Mouse (Mus musculus): ENCODE measurements around the gene Ppib.

The Ppib gene

DNA sequence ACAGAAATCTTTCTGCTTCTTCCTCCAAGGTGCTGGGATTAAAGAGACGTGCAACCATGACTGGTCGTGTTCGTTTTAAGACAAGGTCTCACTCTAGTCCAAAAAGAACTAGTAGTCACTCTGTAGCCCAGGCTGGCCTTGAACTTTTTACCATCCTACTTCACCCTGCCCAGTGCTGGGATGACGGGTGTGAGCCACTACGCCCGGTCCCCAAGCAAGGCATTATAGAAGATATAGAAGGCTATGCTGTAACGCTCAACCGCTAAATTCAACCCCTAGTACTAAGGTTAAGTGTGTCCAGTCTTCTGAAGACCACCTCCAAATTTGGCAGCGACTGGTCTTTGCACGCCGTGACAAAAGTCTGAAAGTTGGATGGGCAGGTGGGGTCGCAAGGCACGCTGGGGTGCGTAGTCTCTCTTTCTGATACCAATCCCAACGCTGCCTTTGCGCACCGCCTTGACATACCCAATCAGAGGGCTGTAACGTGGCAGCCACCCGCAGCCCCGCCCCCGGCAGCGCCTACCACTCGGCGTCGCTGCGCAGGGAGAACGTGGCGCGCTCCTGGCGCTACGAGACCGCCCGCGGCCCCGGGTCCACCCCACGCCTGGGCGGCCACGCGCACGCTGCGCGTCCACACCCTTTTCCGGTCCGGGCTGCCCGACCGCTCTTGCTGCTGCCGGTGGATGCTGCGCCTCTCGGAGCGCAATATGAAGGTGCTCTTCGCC is at the start of gene Ppib:
Ppib (plus strand) TSS at position 640 of the 725 bp plus-strand sequence.
- DNase-seq (ENCODE audit: low read depth): peak; percentile 97

DNA sequence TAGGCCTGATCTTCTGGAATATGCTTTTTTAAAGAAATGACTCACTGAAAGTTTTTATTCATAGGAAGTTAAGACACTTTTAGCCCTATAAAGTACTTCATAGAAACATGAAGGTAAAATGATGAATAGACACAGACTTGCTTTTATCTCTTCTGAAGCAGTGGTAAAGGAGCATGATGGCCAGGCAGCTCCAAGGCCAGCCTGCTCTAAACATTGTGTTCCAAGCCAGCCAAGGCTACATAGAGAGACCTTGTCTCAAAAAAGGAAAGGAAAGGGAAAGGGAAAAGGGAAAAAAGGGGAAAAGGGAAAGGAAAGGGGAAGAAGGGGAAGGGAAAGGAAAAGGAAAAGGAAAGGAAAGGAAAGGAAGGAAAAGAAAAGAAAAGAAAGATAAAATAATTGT is 39.4 kb upstream of the Ppib start:
- no peak for DNase-seq (ENCODE audit: low read depth)

DNA sequence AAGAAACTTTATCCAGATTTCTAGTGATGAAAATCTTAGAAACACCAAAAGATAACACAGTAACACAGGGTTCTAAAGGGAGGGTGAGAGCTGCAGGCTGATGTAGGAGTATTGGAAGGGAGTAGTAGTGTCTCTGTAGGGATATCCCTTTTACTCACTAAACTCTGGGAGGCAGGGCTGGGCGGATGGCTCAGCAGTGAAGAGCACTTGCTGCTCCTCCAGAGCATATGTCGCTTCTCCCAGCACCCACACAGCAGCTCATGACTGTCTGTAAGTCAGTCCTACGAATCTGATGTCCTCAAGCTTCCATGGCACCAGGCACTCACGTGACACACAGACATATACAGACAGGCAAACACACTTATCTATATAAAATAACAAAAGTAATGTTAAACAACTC is 21.9 kb upstream of the Ppib start:
- DNase-seq (ENCODE audit: low read depth): no peak

DNA sequence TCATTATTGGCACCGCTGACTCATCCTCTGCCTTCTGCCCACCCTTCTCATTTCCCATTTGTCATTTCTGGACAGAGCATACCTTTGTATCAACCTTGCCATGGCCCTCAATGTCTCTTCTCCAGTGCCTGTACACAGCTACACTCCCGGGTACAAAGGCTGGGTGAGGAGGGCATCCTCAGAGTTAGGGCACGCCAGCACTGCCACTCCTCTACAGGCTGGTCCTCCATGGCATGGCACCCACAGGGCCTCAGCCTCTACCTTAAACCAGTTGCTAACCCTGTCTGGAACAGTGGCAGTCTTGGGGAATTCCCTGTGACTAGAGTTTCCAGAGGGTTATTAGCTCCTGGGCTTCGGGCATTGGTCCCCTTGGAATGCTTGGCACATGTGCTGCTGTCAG is 21.4 kb upstream of the Ppib start:
- DNase-seq (ENCODE audit: low read depth): no peak

DNA sequence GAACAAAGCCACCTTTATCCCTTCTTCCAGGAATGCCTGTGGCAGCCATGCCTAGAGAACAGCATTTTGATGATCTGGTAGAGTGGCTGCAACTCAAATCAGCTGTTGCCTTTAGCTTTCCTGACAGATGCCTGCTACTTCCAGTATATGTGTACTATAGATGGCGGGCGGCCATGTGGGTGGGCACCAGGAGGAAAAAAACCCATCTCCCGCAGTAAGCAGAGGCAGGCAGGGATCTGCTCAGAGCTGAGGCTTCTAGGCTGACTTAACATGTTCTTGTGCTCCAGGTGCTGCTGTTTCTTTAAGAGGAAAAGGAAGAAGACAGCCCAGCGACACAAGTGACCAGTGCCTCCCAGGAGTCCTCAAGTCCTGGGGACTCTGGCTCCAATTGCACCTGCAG is 20.7 kb upstream of the Ppib start:
- DNase-seq (ENCODE audit: low read depth): no peak

DNA sequence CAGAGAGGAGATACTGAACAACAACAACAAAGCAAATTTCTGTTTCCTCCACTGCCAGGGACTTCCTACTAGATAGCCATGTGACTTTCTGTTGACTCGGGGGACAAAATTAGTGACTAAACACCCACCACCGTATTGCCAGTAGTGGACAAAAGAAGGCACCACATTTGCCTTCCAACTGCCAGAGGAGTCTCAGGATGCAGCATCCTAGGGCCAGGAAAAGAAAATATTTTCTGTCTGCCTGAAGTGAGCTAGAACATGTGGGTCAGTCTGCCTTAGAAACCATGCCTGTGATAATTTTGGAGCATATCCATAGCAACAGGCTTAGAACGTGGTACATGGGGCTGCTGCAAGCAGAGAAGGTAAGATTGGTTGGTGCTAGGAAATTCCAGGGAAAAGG is 19.2 kb upstream of the Ppib start:
- DNase-seq (ENCODE audit: low read depth): no peak

DNA sequence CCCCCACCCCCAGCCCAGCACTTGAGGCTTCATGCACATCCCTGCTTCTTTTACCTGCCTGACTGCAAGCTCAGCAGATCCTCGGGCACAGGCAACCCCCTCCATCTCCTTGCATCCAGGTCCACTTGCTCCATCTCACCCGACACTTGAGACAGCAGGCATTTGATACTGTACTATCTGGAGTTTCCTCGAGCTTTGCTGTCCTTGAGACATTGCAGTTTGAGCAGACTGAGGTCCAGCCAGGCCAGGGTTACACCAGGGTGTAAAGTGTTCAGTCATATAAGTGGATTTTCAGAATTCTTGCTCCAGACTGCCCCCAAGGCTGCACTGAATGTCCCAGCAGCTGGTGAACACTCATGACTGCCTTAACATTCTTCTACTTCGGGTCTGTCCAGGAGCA is 17.7 kb upstream of the Ppib start:
- no peak for DNase-seq (ENCODE audit: low read depth)

DNA sequence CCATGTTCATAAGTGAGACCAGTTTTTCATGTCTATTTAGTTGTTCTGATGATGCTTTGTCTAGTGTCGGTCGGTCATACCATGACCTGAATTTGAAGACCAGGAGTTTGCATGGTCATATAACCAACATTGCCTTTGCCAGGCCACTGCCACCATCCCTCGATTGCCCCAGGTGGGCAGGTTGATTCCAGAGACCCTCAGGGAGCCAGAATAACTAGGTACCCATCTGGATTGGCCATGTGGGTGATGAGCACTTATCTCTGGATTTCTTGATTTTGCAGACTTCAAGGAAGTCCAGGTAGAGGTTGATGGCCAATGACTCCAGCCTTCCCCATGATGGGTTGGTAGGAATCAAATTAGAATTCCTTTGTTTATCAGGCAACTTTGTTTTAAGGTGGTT is 16.8 kb upstream of the Ppib start:
- no peak for DNase-seq (ENCODE audit: low read depth)

DNA sequence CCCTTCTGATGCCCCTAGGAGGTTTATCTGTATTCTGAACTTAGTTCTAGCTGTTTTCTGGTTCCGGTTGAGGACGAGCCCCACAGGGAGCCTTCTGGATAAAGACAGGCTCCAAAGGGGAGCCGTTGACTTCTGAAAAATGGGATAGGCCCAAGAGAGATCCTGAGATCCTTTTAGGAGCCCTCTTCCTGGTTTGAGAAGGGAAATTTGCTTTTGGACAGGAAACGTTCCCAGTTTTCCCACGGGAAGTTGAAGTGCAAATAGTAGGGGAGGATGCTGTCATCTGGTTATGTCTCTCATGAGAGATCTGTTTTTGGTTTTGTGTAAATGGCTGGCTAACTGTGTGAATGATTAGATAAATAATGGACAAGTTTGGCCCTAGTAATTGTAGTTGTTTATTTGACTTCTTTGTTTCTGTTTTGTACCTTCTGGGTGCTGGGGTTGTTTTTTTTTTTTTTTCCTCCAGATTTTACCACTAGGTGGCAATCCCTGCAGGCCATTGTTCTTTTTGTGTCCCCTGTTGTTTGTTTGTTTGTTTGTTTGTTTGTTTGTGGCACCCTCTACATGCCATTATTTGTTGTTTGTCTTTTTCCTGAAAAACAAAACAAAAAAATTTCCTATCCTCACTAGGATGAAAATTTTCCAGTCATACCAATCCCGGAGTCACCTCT is 10.0 kb upstream of the Ppib start:
- DNase-seq (ENCODE audit: low read depth): peak; percentile 41

DNA sequence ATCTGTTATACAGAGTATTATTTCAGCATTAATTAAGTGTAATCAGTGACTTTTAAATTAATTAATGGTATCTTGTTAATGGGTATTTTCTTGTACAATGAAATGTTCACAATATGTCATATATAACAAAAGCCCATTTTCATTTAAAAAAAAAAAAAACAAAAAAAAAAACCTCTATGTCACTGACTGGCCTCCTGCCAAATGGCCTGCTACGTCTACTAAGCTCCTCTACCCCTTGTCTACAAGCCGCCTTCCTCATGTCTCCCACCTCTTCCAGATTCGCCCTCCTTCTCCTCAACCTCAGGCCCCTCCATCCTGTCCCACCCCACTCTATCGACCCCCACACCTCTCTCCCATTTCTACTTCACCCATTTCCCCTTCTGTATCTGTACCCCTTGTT is 8.5 kb upstream of the Ppib start:
- no peak for DNase-seq (ENCODE audit: low read depth)

DNA sequence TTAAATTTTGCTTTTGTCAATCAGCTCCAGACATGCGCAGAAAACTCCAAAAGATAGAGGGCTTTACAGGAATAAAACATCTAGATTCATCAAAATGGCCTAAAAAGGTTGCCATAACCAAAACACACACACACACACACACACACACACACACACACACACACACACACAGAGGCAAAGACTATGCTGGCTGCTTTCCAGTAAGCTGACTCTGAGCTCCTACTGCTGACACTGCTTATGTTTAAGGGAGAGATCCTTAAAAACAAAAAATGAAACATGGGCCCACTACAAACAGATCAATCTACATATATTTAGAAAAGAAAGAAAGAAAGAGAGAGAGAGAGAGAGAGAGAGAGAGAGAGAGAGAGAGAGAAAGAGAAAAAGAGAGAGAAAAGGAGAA is 7.3 kb upstream of the Ppib start:
- DNase-seq (ENCODE audit: low read depth): no peak

DNA sequence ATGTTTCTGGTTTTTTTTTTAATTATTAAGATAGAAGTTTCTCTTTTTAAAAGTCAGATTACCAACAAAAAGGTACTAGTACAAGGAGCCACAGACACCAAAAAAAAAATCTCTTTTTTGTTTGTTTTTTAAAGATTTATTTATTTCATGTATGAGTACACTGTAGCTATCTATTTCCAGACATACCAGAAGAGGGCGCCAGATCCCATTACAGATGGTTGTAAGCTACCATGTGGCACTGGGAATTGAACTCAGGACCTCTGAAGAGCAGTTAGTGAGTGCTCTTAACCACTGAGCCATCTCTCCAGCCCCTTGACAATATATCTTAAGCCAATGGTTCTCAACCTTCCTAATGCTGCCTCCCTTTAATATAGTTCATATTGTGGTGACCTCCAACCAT is 6.4 kb upstream of the Ppib start:
- peak; percentile 32 for DNase-seq (ENCODE audit: low read depth)

DNA sequence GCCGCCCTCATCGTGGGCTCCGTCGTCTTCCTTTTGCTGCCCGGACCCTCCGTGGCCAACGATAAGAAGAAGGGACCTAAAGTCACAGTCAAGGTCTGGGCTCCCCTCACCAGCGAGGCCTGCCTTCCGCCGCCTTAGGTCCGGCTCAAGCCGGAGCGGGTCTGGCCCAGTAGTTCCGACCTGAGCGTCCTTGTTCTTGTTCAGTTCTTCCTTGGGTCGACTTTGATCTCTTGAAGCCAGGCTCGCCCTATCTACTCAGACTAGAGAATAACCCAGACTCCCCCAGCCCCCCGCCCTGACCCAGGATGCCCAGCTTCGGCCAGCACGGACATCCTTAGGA is 256 bp downstream of the Ppib start:
- no peak for DNase-seq (ENCODE audit: low read depth)

DNA sequence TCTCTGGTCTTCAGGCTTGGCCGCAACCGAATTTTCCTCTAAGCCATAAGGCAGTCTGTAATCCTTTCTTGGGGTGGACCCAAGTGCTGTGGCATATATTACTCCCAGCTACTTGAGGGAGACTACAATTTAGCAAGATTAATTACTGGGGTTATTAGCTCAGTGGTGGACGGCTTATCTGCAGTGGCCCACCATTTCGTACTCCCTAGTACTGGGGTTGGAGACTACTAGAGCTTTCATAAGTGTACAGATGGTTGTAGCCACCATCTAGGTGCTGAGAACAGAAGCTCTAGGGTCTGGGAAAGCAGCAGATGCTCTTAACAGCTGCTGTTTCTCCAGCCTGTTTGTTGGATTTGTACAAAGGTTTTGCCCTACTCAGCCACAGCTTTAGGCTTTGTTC is 964 bp downstream of the Ppib start:
- DNase-seq (ENCODE audit: low read depth): no peak

DNA sequence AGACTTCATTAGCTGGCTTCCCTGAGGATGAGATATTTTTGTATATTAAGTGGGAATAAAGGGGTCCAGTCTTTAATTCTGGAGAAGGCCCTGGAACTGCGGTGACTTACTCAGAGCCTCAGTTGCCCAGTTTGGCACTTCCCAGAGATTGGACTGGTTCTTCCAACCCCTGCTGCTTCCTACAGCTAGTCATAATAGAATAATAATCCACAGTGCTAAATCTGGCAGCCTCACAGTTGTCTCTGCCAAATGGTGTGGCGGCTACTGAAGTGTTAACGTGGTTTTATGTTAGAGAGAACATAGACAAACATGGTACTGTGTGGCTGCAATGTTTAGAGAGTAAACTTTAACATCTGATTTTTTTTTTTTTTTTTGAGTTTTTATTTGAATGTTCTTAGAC is 1.6 kb downstream of the Ppib start:
- no peak for DNase-seq (ENCODE audit: low read depth)

DNA sequence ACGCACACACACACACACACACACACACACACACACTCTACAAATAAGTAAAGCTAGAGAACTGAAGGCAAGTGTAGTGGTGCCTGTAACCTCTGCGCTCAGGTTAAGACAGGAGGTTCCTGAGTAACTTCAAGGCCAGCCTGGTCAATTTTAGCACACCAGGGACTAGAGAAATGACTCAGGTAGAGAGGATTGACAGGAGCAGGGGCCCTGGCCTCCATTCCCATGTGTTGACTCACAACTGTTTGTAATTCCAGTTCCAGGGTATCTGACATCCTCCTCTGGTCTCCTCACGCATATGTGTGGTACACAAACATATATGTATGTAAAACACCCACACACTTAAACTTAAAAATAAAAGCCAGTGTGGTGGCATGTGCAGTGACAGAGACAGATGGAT is 3.4 kb downstream of the Ppib start:
- no peak for DNase-seq (ENCODE audit: low read depth)

DNA sequence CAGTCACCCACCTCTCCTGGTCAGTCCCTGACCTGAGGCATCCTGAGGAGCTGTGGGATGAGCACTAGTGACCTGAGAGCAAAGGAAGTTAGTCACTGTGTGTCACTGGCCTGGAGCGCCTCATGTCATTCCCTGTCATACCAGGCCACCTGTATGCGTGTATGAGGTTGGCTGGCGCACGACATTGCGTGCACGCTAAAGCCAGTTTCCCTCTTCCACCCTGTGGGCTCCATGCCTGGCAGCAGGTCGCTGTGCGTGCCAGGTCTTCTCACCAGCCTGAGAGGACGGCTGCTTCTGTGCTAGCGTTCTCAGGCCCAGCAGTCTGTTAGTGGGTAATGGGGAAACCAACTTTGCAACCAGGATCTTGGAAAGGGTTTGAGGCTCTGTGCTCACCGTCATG is 4.3 kb downstream of the Ppib start:
- DNase-seq (ENCODE audit: low read depth): no peak

DNA sequence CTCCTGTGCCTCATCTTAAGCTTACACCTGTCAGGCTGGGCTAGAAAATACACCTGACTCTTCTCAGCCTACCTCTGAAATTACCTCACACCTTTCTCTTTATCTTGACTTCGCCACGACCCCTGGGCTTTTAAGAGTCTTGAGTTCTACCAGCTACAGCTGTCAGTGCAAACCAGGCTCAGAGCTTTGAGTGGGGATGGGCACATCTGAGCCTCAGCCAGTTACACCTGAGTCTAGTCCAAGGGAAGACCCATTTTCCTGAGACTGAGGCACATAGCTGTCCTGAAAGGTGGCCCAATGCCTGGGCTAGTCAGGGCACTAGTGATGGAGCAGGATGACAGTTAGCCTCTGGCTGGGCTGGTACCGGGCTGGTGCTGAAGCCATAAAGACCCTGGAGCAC is 6.8 kb downstream of the Ppib start:
- no peak for DNase-seq (ENCODE audit: low read depth)

DNA sequence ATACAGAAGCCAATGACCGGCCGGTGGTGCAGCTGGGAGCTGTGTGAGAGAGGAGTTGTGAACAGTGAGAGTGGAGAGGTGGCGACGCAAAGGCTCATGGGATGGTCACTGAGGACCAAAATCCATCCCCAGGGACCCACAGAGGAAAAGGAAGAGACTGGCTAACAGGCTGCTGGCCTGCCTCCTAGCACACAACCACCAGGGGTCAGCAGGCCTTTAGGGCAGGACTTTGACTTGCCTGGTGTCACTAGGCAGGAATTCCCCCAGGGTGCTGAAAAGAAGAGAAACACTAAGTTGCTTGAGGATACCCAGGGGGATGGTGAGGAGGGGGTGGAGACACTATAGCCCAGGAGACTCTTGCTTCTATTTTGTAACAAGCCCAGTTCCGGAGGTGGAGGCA is 7.5 kb downstream of the Ppib start:
- DNase-seq (ENCODE audit: low read depth): peak; percentile 48

DNA sequence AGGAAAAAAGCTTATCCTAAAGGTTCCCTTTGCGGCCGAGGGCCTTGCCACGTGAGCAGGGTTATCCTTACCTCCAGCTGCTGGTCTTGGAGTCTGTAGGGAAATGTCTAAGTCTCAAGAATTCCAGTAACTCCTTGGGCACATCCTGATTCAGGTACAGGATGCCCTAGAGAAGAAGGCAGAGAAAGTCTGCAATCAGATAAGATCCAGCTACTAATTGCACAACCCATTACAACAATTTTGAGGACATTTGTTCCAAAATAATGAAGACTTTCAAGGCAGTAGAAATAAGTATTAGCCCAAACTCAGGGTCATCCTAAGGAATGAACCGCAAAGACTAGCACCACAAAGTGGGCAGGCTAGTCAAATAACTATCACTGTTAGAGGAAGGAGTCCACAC is 8.0 kb downstream of the Ppib start:
- no peak for DNase-seq (ENCODE audit: low read depth)

DNA sequence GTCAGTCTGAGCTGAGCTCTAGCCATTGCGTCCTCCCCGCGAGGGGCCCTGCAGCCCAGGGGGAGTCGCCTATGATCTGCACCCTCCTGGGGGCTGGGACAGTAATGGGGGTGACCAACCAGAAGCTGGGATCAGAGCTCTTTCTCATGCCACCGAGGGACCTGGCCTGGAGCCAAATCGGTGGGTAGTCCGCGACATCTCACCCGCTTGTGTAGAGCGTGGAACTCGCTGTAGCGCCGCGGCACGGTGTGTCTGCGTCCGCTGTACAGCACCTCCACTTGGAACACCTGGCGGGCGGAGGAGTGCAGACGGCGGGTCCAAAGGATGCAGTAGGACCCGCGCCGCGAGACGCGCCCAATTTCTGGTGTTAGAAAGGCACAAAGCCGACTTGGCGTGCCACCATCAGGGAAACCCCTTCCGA is 9.0 kb downstream of the Ppib start:
- DNase-seq (ENCODE audit: low read depth): peak; percentile 50

DNA sequence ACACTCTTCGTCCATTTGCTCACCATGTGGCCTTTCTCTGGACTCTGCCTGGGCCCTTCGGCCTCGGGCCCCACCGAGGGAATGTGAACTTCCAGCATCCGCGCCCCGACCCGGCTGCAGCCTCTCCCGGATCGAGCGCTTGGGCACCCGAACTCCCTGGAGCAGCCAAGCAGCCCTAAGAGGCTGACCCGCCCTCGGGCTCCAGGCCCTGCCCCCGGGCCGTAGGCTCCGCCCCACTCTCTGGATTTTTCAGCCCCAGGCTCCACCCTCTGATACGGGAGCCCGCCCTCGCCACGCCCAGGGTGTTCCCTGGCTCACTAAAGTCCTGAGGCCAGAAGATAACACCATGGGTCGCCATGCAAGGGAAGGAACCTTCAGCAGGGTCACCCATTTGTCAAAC is 9.6 kb downstream of the Ppib start, which contains the start of gene Snx22:
Snx22 (minus strand) TSS at position 137 of the 400 bp plus-strand sequence.
- DNase-seq (ENCODE audit: low read depth): peak; percentile 84

DNA sequence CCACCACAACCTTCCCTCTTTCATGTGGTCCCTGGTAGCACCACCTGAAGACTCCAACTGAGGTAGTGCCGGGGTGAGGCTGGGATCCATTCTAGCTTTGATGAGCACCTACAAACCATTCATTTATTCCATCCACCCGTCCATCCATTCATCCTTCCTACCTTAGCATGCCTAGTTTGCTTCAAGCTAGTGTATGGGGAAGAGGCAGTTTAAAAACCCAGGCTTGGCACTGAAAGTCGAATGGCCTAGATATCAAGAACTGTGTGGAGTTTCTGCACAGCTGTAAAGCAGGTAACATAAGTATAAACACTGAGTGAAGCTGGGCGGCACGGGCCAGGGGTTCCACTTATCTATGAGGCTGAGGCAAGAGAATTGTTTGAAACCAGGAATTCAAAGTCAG is 10.1 kb downstream of the Ppib start:
- no peak for DNase-seq (ENCODE audit: low read depth)

DNA sequence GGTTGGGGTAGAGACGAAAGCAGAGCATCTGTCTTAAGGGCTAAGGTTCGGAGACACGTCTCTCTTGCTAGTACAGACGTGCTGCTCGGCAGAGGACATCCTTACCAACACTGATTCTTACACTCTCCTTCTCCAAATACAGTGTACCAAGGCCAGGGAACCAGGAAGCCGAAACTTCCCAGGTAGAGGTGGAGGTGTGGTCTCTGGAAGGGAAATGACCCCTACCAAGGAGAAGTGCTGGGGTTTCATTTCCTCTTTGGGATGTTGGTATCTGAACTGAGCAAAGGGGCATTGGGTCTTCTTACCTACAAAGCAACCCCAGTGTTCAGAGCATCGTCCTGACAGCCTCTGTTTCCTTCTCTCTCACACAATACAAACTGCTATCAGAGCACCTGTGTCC is 12.7 kb downstream of the Ppib start:
- no peak for DNase-seq (ENCODE audit: low read depth)
